Mouse (Mus musculus) MN1 (cell line): Measurements from ENCODE around the gene Crkl.
"Not testable (repeated sequence)": the region's sequence is repeated elsewhere in the genome, so short reads cannot be mapped to it uniquely, and the experiment has no call there.

Experiments used
- DNase-seq: peaks from one replicate; pipeline ENCODE4 v3.0.0-alpha.2; 2016; ENCODE audit warnings: low spot score

The Crkl gene

DNA sequence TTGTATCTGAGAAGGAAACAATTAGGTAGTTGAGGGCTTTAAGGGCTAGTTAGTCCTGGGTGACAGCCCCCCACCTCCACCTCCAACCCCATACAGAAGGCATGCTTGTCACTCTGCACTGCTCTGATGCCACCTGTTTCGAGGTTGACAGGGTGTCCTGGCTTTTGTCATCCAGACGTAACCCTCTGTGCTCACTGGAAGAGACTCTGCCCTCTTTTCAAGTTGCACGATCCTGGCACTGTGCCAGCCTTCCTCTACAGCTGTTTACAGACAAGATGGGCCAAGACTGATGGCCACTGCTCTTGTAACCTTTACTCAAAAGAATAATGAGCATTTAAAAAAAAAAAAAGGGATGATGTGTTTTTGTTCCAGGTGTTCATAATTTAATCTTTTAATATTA is 34.7 kb downstream of the Crkl start:
- DNase-seq, result peak; percentile 89

DNA sequence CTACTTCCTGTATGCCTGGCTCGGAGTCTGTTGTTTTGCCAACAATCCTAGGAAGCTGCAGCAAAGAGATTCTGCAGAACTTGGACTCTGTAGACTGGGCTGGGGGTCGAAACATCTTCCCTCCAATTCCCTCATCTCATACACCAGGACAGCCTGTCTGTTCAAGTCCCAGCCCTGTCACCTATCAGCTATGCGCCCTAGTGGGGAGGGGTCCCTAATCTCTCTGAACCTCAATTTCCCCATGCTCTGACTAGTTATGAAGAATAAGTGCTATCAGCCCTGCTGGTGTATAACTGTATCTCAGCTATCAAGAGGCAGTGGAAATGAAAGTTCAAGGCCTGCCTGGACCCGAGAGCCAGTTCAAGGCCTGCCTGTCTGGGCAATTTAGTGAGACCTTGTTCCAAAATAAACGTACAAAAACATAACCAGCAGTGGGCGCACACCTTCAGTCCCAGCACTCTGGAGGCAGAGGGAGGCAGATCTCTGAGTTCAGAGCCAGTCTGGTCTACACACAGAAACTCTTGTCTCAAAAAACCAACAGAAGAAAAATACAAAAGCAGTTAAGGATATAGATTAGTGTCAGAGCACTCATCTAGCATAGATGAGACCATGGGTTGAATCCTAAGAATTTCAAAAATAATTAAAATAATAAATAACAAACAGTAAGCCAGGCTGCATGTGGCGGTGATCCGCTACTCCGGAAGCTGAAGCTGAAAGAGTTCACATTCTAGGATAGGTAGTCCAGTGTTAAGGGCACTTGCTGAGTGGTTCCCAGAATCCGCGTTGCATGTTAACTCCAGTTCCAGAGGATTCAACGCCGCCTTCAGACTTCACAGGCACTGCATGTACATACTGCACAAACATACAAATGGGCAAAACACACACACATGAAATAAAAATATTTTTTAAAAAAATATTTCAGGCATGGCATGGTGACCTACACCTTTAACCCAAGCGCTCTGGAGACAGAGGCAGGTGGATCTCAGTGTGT is 37.0 kb downstream of the Crkl start:
- DNase-seq, result no peak

- DNase-seq, result no peak
Measured at GRCm38 (mm10) chr16:17489469-17490111, 37.8 kb downstream of the Crkl start, which contains the start of gene Aifm3. TSS of gene Aifm3 (plus strand) at chr16:17489611.

DNA sequence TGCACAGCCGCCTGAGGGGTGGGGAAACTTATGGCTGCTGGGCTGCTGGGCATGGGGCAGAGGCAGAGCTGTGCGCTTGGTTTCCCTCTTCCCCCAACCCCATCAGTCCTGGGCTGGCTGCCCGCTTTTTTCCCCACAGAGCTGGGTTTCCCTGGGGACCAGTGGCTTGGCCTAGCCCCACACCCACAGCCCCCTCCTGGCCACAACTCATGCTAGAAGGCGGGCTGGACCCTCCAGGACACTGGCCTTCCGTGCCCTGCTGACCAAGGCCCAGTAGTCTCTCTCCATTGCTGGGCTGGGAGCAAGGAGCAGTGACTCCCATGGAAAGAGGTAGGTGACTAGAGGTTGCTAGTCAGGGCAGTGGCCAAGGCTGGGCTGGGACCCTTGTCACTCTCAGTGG is 39.4 kb downstream of the Crkl start:
- DNase-seq, result no peak

DNA sequence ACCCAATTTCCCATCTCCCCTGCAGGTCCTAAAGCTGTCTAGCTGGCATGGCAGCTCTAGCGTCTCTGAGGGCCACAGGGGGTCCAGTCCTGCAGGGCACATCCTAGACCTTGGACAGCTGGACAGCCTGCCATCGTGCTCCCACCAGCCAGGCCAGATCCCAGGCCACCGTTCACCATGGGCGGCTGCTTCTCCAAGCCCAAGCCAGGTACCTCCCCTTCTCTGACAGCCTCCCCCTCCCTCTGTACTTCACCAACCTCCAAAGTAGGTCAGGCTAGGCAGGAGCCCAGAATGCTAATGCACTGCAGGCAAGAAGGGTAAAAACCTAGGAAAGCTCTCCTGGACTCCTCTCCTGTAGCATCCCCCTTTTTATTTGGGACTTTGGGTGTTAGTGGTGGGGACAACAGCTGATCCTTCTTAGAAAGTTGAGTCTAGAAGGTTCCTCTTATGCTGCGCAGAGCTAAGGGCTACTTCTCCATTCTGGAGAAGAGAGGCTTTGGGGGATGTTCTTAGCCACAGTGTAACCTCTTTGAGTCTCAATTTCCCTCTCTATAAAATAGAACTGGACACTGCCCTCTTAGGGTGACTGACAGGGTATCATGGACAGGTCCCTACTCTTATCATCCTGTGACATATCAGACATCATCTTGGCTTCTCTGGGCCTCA is 40.2 kb downstream of the Crkl start:
- no peak for DNase-seq

GRCm38 (mm10) chr16:17496499-17497305 is 44.9 kb downstream of the Crkl start:
- peak; percentile 64 for DNase-seq

DNA sequence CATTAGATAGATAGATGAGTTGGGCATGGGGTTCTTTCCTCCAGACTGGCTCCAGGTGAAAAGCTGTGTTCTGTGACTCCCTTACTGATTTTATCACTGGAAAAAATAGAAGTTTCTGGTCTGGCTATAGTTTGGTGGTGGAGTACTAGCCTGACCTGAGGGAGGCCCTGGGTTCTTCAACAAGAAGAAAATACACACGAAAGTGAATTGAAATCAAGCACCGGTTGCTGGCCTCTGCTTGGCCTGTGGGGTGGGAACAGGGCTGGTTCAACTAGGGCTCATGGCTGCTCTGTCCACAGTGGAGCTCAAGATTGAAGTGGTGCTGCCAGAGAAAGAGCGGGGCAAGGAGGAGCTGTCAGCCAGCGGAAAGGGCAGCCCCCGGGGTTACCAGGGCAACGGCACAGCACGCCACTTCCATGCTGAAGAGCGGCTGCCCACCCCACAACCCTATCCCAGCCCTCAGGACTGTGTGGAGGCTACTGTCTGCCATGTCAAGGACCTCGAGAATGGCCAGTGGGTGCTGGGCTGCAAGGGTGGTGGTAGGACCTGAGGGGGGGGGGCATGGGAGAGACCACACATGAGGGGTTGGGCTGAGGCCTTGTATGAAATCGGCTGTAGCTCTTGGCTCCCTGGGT is 47.6 kb downstream of the Crkl start:
- no peak for DNase-seq

DNA sequence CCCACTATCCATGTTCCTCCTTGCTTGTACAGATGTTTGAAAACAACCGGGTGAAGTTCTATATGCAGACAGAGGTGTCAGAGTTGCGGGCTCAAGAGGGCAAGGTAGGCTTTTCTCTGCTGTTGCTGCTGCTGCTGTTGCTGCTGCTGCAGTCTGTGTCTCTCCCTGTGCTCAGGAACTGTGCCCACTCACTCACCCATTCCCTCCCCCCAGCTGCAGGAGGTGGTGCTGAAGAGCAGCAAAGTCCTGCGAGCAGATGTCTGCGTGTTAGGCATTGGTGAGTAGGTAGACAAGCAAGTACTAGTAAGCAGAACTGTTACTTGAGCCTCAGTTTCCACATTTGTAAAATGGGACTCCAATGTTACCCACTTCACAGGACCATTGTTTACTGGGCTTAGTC is 50.9 kb downstream of the Crkl start:
- DNase-seq, result no peak

DNA sequence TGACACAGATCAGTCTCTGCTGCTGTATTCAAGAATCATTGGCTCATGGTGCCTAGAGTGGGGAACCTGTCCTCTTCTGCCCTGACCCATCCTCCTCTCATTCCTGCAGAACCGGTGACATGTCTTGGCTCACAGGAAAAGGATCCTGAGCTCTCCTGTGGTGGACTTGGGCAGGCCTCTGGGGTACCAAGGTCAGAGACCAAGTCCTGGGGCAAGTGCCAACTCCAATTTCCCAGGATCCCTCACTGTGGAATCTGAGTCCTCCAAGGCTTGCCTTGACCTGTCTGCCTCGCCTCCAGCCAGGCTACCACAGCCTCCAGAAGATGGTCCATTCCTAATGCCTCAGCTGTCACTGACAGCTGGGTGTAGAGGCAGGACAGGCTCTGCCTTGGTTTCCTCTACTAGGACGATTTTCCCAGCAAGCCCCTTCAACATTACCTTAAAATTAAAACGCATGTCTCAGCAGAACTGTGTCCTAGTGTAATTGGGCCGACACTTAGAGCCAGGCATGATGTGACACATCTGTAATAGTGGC is 55.3 kb downstream of the Crkl start:
- no peak for DNase-seq

GRCm38 (mm10) chr16:17508031-17508430 is 56.2 kb downstream of the Crkl start:
- not testable (repeated sequence) for DNase-seq

DNA sequence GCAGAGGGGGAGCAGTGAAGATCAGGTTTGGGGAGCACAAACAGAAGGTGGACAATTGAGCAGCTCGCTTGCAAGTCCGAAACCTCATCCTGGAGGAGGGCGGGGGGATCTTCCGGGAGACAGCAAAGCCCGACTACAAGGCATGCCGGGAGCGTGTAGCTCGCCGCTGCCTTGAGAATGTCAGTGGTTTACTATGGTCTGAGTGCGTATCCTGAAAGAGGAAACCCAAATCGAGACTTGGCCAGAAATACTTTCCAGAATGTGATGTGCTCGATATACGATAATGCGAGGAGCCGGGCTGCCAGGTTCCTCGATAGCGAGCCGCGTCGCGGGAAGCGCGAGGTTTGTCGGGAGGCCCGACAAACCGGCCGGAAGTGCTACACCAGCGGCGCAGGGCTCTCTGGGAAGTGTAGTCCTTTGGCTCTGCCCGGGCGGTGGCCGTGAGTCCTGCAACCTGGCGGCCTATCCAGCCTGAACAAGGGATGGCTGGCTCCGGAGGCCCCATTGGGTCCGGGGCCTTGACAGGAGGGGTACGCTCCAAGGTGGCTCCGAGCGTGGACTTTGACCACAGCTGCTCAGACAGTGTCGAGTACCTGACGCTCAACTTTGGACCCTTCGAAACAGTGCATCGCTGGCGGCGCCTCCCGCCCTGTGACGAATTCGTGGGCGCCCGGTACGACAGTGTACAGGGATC is 56.9 kb downstream of the Crkl start, which contains the start of gene Lztr1:
Gene Lztr1 (plus strand): TSS at position 143 of the 694 bp plus-strand sequence.
- DNase-seq, result peak; percentile 94

DNA sequence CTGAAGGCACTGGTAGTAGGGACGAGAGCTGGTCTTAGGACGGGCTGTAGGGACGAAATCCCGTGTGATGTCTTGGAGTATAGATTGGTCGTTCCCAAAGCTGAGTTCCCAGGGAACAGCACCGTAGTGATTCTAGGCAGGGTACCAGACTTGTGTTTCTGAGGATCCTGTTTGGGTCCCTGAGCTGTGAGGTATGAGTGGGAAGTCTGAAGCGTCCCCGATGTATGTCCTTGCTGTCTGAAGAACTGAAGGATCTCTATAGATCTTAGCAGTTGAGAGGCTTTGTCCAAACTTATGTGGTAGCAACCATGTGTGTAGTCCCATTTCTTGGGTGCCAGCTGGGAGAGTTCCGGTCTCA is 57.4 kb downstream of the Crkl start:
- no peak for DNase-seq

DNA sequence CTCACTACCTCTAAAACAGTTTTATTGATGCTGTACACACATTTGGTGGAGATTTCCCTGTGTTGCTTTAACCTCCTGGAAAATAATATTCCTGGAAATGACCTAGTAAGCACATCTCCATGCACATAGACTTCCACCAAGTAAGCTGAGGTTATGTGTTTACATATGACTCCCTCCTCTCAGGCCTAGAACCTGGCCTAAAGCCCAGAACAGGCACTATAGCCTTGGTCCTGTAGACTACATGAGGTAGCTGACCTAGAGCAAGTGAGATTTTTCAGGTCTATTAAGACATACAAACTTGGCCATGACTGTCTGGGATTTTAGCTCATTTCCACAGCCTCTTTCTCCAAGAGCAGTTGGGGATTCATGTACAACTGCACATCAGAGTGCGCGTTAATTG is 58.4 kb downstream of the Crkl start:
- DNase-seq, result no peak

GRCm38 (mm10) chr16:17510686-17511085 is 58.9 kb downstream of the Crkl start:
- no peak for DNase-seq

- no peak for DNase-seq
Measured at GRCm38 (mm10) chr16:17511431-17511830, 59.6 kb downstream of the Crkl start.

GRCm38 (mm10) chr16:17518910-17519309 is 67.1 kb downstream of the Crkl start:
- no peak for DNase-seq

DNA sequence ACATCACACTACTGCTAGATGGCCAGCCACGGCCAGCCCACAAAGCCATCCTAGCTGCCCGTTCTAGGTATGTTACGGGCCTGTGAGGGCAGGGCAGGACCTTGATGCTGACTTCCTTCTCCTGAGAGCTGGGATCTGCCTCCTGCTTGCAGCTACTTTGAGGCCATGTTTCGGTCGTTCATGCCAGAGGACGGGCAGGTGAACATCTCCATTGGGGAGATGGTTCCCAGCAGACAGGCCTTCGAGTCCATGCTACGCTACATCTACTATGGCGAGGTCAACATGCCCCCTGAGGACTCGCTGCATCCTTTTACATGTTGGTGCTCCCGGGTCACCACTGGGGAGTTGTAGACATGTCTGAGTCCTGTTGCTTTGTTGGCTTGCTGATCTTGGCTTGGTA is 72.4 kb downstream of the Crkl start:
- no peak for DNase-seq

- no peak for DNase-seq
Measured at GRCm38 (mm10) chr16:17525524-17525923, 73.7 kb downstream of the Crkl start.

- DNase-seq, result no peak
Measured at GRCm38 (mm10) chr16:17526223-17526622, 74.4 kb downstream of the Crkl start.

DNA sequence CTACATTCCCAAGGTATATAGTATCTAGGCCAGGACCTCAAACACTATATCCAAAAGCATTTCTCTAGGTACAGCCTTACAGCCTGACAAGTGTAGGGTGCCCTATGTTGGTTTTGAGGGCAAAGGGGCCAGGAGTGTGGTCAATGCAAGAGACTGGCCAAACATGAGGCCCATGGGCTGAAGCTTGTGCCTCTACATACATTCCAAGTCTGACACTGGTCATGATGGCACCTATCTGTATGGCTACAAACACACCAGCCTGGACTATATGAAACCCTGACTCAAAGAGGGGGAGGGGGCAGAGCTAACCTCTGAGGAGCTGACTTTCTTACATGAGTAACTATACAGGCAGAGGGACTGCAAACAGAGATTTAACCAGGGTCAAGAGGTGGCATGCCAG is 75.8 kb downstream of the Crkl start:
- DNase-seq, result no peak
